Mouse (Mus musculus): ENCODE measurements around the gene Ngdn. TPM values are rescaled to one million over a fixed set of nuclear protein-coding genes. Genes with fewer than 3 reads are reported as not detected.

Ngdn gene
- polyA plus RNA-seq, 1 experiment from 2014 or later: 88.0 TPM

GRCm38 (mm10) chr14:55001938-55002686, 13.1 kb upstream of the Ngdn start:
- H3K4me3 ChIP-seq (replicated peaks): no peak overlapping the region
- 40% methylated on average over 12 of the region's 12 CpGs for WGBS
- H3K36me3 ChIP-seq: no peaks in the 10 kb centered on the region
- ATAC-seq (ENCODE audit: insufficient read depth, low FRiP score, low read depth): no peak
- no peak overlapping the region for H3K4me2 ChIP-seq
- no peak overlapping the region for H3K9ac ChIP-seq
- no peaks in the 10 kb centered on the region for H3K27me3 ChIP-seq (replicated peaks)
- no peaks in the 10 kb centered on the region for H3K9me3 ChIP-seq
- no peak overlapping the region for H3K27ac ChIP-seq
- H3K4me1 ChIP-seq: peaks cover 7% of the 10 kb centered on the region; the same call in 1 of the 2 replicates

- Histone ChIP-seq H3K4me3 (replicated peaks) (no peak overlapping the region), H3K27ac (no peak overlapping the region), H3K9ac (no peak overlapping the region), H3K27me3 (replicated peaks) (no peaks in the 10 kb centered on the region), H3K36me3 (no peaks in the 10 kb centered on the region), H3K4me2 (no peak overlapping the region), H3K9me3 (no peaks in the 10 kb centered on the region), H3K4me1 (peaks cover 7% of the 10 kb centered on the region; the same call in 1 of the 2 replicates)
- no peak for ATAC-seq (ENCODE audit: insufficient read depth, low FRiP score, low read depth)
- 51% methylated on average over 7 of the region's 7 CpGs for WGBS
Observed at GRCm38 (mm10) chr14:55002687-55003120, 12.6 kb upstream of the Ngdn start.

DNA sequence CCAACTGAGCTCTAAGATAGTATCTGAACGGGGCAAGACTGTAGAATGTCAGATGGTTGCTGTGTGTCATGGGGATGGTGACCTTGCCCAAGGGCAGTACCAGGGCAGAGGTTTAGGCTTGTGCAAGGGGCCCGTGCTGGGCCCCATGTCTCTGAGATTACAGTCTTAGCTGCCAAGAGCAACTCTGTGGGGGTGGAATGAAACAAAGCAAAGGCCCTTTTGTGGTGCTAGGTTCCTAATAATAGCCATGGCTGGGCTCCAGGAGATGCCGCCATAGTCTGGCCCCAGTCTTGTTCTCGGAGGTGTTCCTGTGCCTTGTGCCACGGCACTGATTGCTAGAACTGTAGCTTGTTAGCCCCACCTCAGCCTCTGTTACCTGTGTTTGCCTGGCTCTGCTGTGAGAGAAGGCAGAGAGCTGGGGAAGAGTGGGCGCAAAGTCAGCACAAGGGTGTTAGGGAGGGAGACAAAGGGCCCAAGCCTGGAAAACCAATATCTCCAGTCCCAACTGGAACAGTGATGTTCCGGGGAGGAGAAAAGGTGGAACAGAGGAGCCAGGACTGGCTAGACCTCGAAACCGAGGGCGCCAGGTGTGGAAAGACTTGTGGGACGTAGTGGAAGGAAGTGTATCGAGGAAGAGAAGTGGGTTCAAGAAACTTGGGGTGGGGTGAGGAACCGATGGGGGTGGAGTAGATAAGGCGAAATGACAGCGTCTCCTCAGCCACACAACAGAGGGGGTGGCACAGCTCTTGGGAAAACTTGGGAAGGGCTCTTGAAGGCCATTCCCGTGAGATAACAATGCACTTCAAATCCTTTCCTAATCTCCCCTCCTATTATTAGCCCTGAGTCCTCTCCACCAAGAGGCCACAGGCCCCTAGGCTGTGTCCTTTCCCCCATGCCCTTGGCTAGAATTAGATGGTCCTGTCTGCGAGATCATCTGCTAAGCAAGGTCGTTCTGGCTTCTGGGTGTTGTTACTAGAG, 11.1 kb upstream of the Ngdn start:
- H3K9me3 ChIP-seq: no peaks in the 10 kb centered on the region
- no peaks in the 10 kb centered on the region for H3K27me3 ChIP-seq (replicated peaks)
- peak; percentile 24; the same call in 1 of the 2 replicates for ATAC-seq (ENCODE audit: insufficient read depth, low FRiP score, low read depth)
- H3K4me2 ChIP-seq: no peak overlapping the region
- WGBS: 70% methylated on average over 18 of the region's 18 CpGs
- H3K27ac ChIP-seq: no peak overlapping the region
- no peak overlapping the region for H3K4me3 ChIP-seq (replicated peaks)
- H3K36me3 ChIP-seq: no peaks in the 10 kb centered on the region
- peaks cover 7% of the 10 kb centered on the region; the same call in 1 of the 2 replicates for H3K4me1 ChIP-seq
- no peak overlapping the region for H3K9ac ChIP-seq

DNA sequence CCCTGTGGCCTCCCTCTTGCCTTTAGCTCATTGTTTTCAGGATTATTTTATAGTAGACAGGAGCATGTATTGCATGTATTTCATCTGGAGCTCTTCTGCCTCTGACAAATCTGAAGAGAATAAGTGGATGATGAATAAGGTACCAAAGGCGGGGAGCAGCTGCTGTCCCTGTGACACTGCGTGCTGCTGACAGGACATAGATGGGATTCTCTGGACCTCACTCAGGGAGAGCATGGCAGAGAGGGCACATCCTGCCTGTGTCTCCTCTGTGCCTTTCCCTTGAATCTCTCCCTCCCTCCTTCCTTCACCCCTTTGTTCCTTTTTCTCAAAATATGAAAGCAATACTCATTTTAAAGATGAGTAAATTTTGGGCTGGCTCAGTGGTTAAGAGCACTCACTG, 9.7 kb upstream of the Ngdn start:
- peaks cover 7% of the 10 kb centered on the region; the same call in 1 of the 2 replicates for H3K4me1 ChIP-seq
- no peak overlapping the region for H3K27ac ChIP-seq
- no peak overlapping the region for H3K4me2 ChIP-seq
- 64% methylated on average over 2 of the region's 2 CpGs for WGBS
- no peaks in the 10 kb centered on the region for H3K36me3 ChIP-seq
- no peaks in the 10 kb centered on the region for H3K27me3 ChIP-seq (replicated peaks)
- H3K9ac ChIP-seq: no peak overlapping the region
- no peaks in the 10 kb centered on the region for H3K9me3 ChIP-seq
- no peak overlapping the region for H3K4me3 ChIP-seq (replicated peaks)
- ATAC-seq (ENCODE audit: insufficient read depth, low FRiP score, low read depth): no peak

DNA sequence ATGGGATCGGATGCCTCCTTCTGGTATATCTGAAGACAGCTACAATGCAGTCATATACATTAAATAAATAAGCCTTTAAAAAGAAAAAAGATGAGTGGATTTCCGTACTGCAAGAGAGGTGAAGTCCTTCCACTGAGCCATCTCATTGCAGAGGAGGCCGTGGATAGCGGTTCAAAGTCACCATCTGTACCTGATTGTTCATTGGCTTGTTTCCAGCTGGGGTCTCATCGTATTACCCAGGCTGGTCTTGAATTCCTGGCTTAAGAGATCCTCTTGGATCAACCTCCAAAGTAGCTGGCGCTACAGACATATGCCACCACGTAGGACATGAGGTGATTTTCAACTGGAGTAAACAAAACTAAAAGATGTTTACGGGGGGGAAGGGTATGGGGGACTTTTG, 9.3 kb upstream of the Ngdn start:
- no peaks in the 10 kb centered on the region for H3K27me3 ChIP-seq (replicated peaks)
- H3K27ac ChIP-seq: no peak overlapping the region
- H3K9me3 ChIP-seq: no peaks in the 10 kb centered on the region
- H3K4me3 ChIP-seq (replicated peaks): no peak overlapping the region
- ATAC-seq (ENCODE audit: insufficient read depth, low FRiP score, low read depth): no peak
- no peaks in the 10 kb centered on the region for H3K36me3 ChIP-seq
- H3K4me2 ChIP-seq: no peak overlapping the region
- 84% methylated on average over 8 of the region's 8 CpGs for WGBS
- peaks cover 7% of the 10 kb centered on the region; the same call in 1 of the 2 replicates for H3K4me1 ChIP-seq
- H3K9ac ChIP-seq: no peak overlapping the region

GRCm38 (mm10) chr14:55006541-55006940, 8.7 kb upstream of the Ngdn start:
- ATAC-seq (ENCODE audit: insufficient read depth, low FRiP score, low read depth): no peak
- no peaks in the 10 kb centered on the region for H3K9me3 ChIP-seq
- H3K36me3 ChIP-seq: no peaks in the 10 kb centered on the region
- WGBS: 59% methylated on average over 3 of the region's 3 CpGs
- H3K27ac ChIP-seq: no peak overlapping the region
- peaks cover 7% of the 10 kb centered on the region; the same call in 1 of the 2 replicates for H3K4me1 ChIP-seq
- H3K9ac ChIP-seq: no peak overlapping the region
- no peak overlapping the region for H3K4me2 ChIP-seq
- no peak overlapping the region for H3K4me3 ChIP-seq (replicated peaks)
- H3K27me3 ChIP-seq (replicated peaks): no peaks in the 10 kb centered on the region

- Histone ChIP-seq H3K4me1 (peaks cover 7% of the 10 kb centered on the region; the same call in 1 of the 2 replicates), H3K9ac (no peak overlapping the region), H3K27me3 (replicated peaks) (no peaks in the 10 kb centered on the region), H3K4me2 (no peak overlapping the region), H3K27ac (no peak overlapping the region), H3K4me3 (replicated peaks) (no peak overlapping the region), H3K9me3 (no peaks in the 10 kb centered on the region), H3K36me3 (no peaks in the 10 kb centered on the region)
- ATAC-seq (ENCODE audit: insufficient read depth, low FRiP score, low read depth): no peak
- 71% methylated on average over 9 of the region's 9 CpGs for WGBS
Observed at GRCm38 (mm10) chr14:55007120-55007908, 7.9 kb upstream of the Ngdn start.

DNA sequence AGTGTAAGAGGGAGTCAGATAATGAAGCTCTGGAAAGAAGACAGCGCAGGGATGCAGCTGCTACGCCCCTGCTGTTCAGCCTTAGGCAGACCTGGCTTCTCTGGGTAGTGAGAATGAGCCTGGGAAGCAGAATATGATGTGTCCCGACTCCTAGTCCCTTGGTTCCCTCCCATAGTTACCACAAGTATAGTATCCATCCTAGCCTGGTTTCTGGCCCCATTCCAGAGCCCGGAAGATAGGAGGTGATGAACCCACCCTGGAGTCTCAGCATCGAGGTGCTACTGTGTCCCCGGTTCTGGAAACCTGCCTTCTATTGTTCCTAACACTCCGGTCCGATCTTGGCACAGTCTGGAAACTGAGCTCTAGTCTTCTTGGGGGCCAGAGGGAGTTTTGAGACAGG, 6.8 kb upstream of the Ngdn start:
- Histone ChIP-seq H3K9me3 (no peaks in the 10 kb centered on the region), H3K27me3 (replicated peaks) (no peaks in the 10 kb centered on the region), H3K27ac (no peak overlapping the region), H3K4me2 (no peak overlapping the region), H3K4me1 (peaks cover 6% of the 10 kb centered on the region; the same call in 1 of the 2 replicates), H3K4me3 (replicated peaks) (no peak overlapping the region), H3K9ac (no peak overlapping the region), H3K36me3 (no peaks in the 10 kb centered on the region)
- ATAC-seq (ENCODE audit: insufficient read depth, low FRiP score, low read depth): no peak
- WGBS: 80% methylated on average over 8 of the region's 8 CpGs

- no peak overlapping the region for H3K4me2 ChIP-seq
- WGBS: 66% methylated on average over 4 of the region's 4 CpGs
- no peak overlapping the region for H3K4me3 ChIP-seq (replicated peaks)
- H3K9ac ChIP-seq: no peak overlapping the region
- H3K4me1 ChIP-seq: no peaks in the 10 kb centered on the region
- no peaks in the 10 kb centered on the region for H3K27me3 ChIP-seq (replicated peaks)
- H3K9me3 ChIP-seq: no peaks in the 10 kb centered on the region
- no peaks in the 10 kb centered on the region for H3K36me3 ChIP-seq
- no peak overlapping the region for H3K27ac ChIP-seq
- no peak for ATAC-seq (ENCODE audit: insufficient read depth, low FRiP score, low read depth)
Observed at GRCm38 (mm10) chr14:55011116-55011515, 4.1 kb upstream of the Ngdn start.

GRCm38 (mm10) chr14:55014591-55014990, 663 bp upstream of the Ngdn start:
- H3K36me3 ChIP-seq: peaks cover 10% of the 10 kb centered on the region; the same call in 1 of the 2 replicates
- H3K27ac ChIP-seq: peak overlapping the region; percentile 93
- H3K9ac ChIP-seq: peak overlapping the region; percentile 47; the same call in 1 of the 2 replicates
- peak overlapping the region; percentile 70 for H3K4me2 ChIP-seq
- WGBS: under 1% methylated on average over 27 of the region's 27 CpGs
- H3K4me3 ChIP-seq (replicated peaks): peak overlapping the region; percentile 51
- no peaks in the 10 kb centered on the region for H3K4me1 ChIP-seq
- no peaks in the 10 kb centered on the region for H3K27me3 ChIP-seq (replicated peaks)
- ATAC-seq (ENCODE audit: insufficient read depth, low FRiP score, low read depth): peak; percentile 47
- H3K9me3 ChIP-seq: no peaks in the 10 kb centered on the region

- under 1% methylated on average over 17 of the region's 17 CpGs for WGBS
- Histone ChIP-seq H3K36me3 (peaks cover 19% of the 10 kb centered on the region), H3K9me3 (no peaks in the 10 kb centered on the region), H3K4me1 (no peaks in the 10 kb centered on the region), H3K9ac (peak overlapping the region; percentile 81), H3K27me3 (replicated peaks) (no peaks in the 10 kb centered on the region), H3K27ac (peak overlapping the region; percentile 77), H3K4me3 (replicated peaks) (peak overlapping the region; percentile 75), H3K4me2 (peak overlapping the region; percentile 66)
- no peak; the same call in 1 of the 2 replicates for ATAC-seq (ENCODE audit: insufficient read depth, low FRiP score, low read depth)
Observed at GRCm38 (mm10) chr14:55015767-55016111, 485 bp downstream of the Ngdn start.
